Mouse (Mus musculus) G1E (cell line): Measurements from ENCODE around the gene Ccdc153. TPM values are rescaled to one million over a fixed set of nuclear protein-coding genes. Genes with fewer than 3 reads are reported as not detected.

ENCODE experiments used
- ATAC-seq: 2 replicates; pipeline ENCODE4 v1.8.0; 2016; ENCODE audit warnings: mild to moderate bottlenecking; ENCODE audit not compliant: insufficient number of reproducible peaks, poor library complexity, low FRiP score, severe bottlenecking; ENCODE audit errors: extremely low read depth
- DNase-seq: peaks from one replicate; pipeline ENCODE4 v3.0.0; 2012; ENCODE audit warnings: low spot score
- H3K27me3 ChIP-seq: 2 replicates; pipeline ENCODE4 v1.6.1; 2012; ENCODE audit warnings: mild to moderate bottlenecking, low read length, inconsistent platforms; ENCODE audit not compliant: insufficient read depth
- H3K36me3 ChIP-seq: replicated peaks from 2 replicates; pipeline ENCODE3; 2012; ENCODE audit warnings: mild to moderate bottlenecking, inconsistent platforms
- H3K4me1 ChIP-seq: 2 replicates; pipeline ENCODE4 v1.6.1; 2012; ENCODE audit warnings: low read depth, low read length, inconsistent platforms, mixed read lengths; ENCODE audit not compliant: insufficient read depth
- H3K4me3 ChIP-seq: 2 replicates; pipeline ENCODE4 v1.5.1; 2012; ENCODE audit warnings: low read depth, mild to moderate bottlenecking, inconsistent platforms, low read length, moderate library complexity, mixed read lengths
- H3K9me3 ChIP-seq: replicated peaks from 2 replicates; pipeline ENCODE4 v1.6.1; 2012; ENCODE audit warnings: inconsistent platforms
- CTCF ChIP-seq: IDR thresholded peaks from 2 replicates; pipeline ENCODE4 v1.5.1; 2012; ENCODE audit warnings: low read depth, low read length, inconsistent platforms, mixed read lengths
- GATA1 ChIP-seq: IDR thresholded peaks from 2 replicates; pipeline ENCODE4 v1.6.1; 2012; ENCODE audit warnings: borderline replicate concordance, low read length, inconsistent platforms, mixed read lengths
- GATA2 ChIP-seq: IDR thresholded peaks from 2 replicates; pipeline ENCODE4 v1.6.1; 2012; ENCODE audit warnings: low read depth, low read length, inconsistent platforms, borderline replicate concordance
- POLR2AphosphoS5 ChIP-seq: IDR thresholded peaks from 2 replicates; pipeline ENCODE4 v1.6.1; 2012; ENCODE audit warnings: low read depth, low read length, inconsistent platforms; ENCODE audit not compliant: insufficient replicate concordance
- TAL1 ChIP-seq: conservative IDR thresholded peaks from 2 replicates; pipeline ENCODE4 v1.6.1; 2012; ENCODE audit warnings: low read depth, low read length, inconsistent platforms, mixed read lengths
- polyA plus RNA-seq: library from polyadenylated mRNA; stranded (reverse); fragments of >175 nt; gene quantifications from 2 replicates; pipeline ENCODE4 v1.2.3, GENCODE M21; 2012
- total RNA-seq, 2 experiments: library from RNA; stranded (forward) in 1 of 2; stranded (reverse) in 1 of 2; fragments of 200-1000 nt in 1 of 2; fragments of >200 nt in 1 of 2; fragmentation: Nextera tagmentation in 1 of 2; gene quantifications; 2 replicates each; pipeline ENCODE4 v1.2.3; 2014 to 2017

The Ccdc153 gene
- total and polyA plus RNA-seq, 3 experiments, result not detected

- no peak for TF ChIP-seq POLR2AphosphoS5
- TF ChIP-seq GATA1, result no peak
- Histone ChIP-seq H3K27me3 (peaks cover 75% of the 10 kb centered on the region), H3K9me3 (no peaks in the 10 kb centered on the region), H3K36me3 (no peaks in the 10 kb centered on the region), H3K4me3 (no peak overlapping the region), H3K4me1 (peaks cover 17% of the 10 kb centered on the region)
- ATAC-seq, result no peak
- peak; percentile 36 for DNase-seq
Measured at GRCm38 (mm10) chr9:44249181-44250146, 9.0 kb downstream of the Ccdc153 start.

- TF ChIP-seq CTCF, result no peak
- TF ChIP-seq GATA1, result no peak
- no peak for TF ChIP-seq TAL1
- no peak for TF ChIP-seq POLR2AphosphoS5
- no peak for ATAC-seq
- peaks cover 20% of the 10 kb centered on the region for H3K4me1 ChIP-seq
Measured at GRCm38 (mm10) chr9:44250445-44250844, 10.0 kb downstream of the Ccdc153 start.

GRCm38 (mm10) chr9:44251314-44251713, 10.8 kb downstream of the Ccdc153 start, which contains the start of gene Pdzd3:
Gene Pdzd3 (minus strand): TSS chr9:44251471.
- H3K4me3 ChIP-seq, result no peak within 1 kb of the TSS
- H3K4me1 ChIP-seq, result peaks cover 22% of the 10 kb centered on the region
- ATAC-seq (no peak), DNase-seq (no peak)
- H3K9me3 ChIP-seq, result no peaks in the 10 kb centered on the region
- peaks cover 80% of the 10 kb centered on the region for H3K27me3 ChIP-seq
- no peaks in the 10 kb centered on the region for H3K36me3 ChIP-seq
- no peak for TF ChIP-seq CTCF
- no peak for TF ChIP-seq GATA1
- TF ChIP-seq TAL1, result no peak
- no peak for TF ChIP-seq GATA2
- no peak for TF ChIP-seq POLR2AphosphoS5

More at GRCm38 (mm10) chr9:44250445-44250844, 10.0 kb downstream of the Ccdc153 start:
- Histone ChIP-seq H3K36me3 (no peaks in the 10 kb centered on the region), H3K27me3 (peaks cover 79% of the 10 kb centered on the region), H3K9me3 (no peaks in the 10 kb centered on the region), H3K4me3 (no peak overlapping the region)
- DNase-seq, result no peak

GRCm38 (mm10) chr9:44253441-44253840, 13.0 kb downstream of the Ccdc153 start:
- ATAC-seq, result no peak
- no peaks in the 10 kb centered on the region for H3K36me3 ChIP-seq
- TF ChIP-seq GATA2 (no peak), TAL1 (no peak), GATA1 (no peak), POLR2AphosphoS5 (no peak), CTCF (no peak)
- H3K4me3 ChIP-seq, result no peak overlapping the region
- H3K27me3 ChIP-seq, result peaks cover 69% of the 10 kb centered on the region
- no peak for DNase-seq
- H3K4me1 ChIP-seq, result peaks cover 22% of the 10 kb centered on the region
- H3K9me3 ChIP-seq, result no peaks in the 10 kb centered on the region

GRCm38 (mm10) chr9:44254508-44255135, 14.1 kb downstream of the Ccdc153 start:
- H3K27me3 ChIP-seq, result peaks cover 66% of the 10 kb centered on the region
- H3K9me3 ChIP-seq, result no peaks in the 10 kb centered on the region
- peaks cover 22% of the 10 kb centered on the region for H3K4me1 ChIP-seq
- H3K4me3 ChIP-seq, result no peak overlapping the region
- H3K36me3 ChIP-seq, result no peaks in the 10 kb centered on the region
- DNase-seq, result no peak
- ATAC-seq, result no peak
- no peak for TF ChIP-seq CTCF
- no peak for TF ChIP-seq POLR2AphosphoS5
- TF ChIP-seq GATA2, result no peak
- TF ChIP-seq TAL1, result no peak

GRCm38 (mm10) chr9:44255136-44255521, 14.7 kb downstream of the Ccdc153 start:
- no peaks in the 10 kb centered on the region for H3K9me3 ChIP-seq
- H3K4me1 ChIP-seq, result peaks cover 17% of the 10 kb centered on the region
- TF ChIP-seq CTCF, result no peak
- TF ChIP-seq TAL1, result no peak
- no peak for TF ChIP-seq GATA2
- no peak for TF ChIP-seq POLR2AphosphoS5
- TF ChIP-seq GATA1, result no peak
- ATAC-seq (no peak), DNase-seq (no peak)
- no peaks in the 10 kb centered on the region for H3K36me3 ChIP-seq
- H3K27me3 ChIP-seq, result peaks cover 61% of the 10 kb centered on the region
- H3K4me3 ChIP-seq, result no peak overlapping the region
